ENCODE assay signal across 8 mouse cellular contexts in the genomic region with DNA sequence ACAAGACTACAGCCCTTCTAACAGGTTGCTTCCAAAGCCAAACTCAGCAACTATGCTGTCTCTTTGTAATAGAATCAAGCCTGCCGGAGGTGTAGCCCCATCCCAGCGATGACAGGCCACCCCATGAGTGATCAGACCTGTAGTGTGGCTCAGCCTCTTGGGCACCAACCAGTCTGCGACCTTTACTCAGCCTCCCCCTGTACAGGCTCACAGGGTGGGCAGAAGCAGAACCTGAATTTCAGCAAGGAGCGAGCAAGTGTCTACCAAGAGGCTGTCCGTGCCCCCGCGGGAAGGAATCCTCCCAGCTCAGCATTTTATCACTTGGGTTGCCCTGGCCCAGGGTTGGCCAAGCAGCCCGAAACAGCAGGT.
DNase-seq lines count a peak whose midpoint lies in the region; ATAC-seq and TF ChIP-seq lines count a peak whose summit lies in the region.

No protein-coding gene starts in this region.

- peaks cover 9% of the 10 kb centered on the region for H3K4me1 ChIP-seq in lung, embryonic 15.5 days
- H3K4me1 ChIP-seq in forebrain, embryonic 13.5 days = peaks cover 11% of the 10 kb centered on the region; the same call in 1 of the 2 replicates
- no peaks in the 10 kb centered on the region for H3K4me1 ChIP-seq in limb, embryonic 11.5 days (ENCODE audit: control insufficient read depth, insufficient read depth, low read length)
- peaks cover 11% of the 10 kb centered on the region for H3K4me1 ChIP-seq in neural tube, embryonic 15.5 days
- H3K4me1 ChIP-seq in thymus, adult 2 months (replicated peaks; ENCODE audit: control insufficient read depth, insufficient read depth, low read length) = peaks cover 12% of the 10 kb centered on the region

- H3K36me3 ChIP-seq in lung, embryonic 15.5 days = no peaks in the 10 kb centered on the region
- no peaks in the 10 kb centered on the region for H3K36me3 ChIP-seq in forebrain, embryonic 13.5 days (ENCODE audit: poor library complexity, severe bottlenecking)
- H3K36me3 ChIP-seq in limb, embryonic 11.5 days (ENCODE audit: control insufficient read depth, insufficient read depth, low read length) = no peaks in the 10 kb centered on the region
- no peaks in the 10 kb centered on the region for H3K36me3 ChIP-seq in neural tube, embryonic 15.5 days
- no peaks in the 10 kb centered on the region for H3K36me3 ChIP-seq in thymus, adult 2 months (ENCODE audit: control insufficient read depth, insufficient read depth, low read length)

- no peak for TF ChIP-seq POLR2A in thymus, adult 2 months (IDR thresholded peaks at IDR 0.05; ENCODE audit: control insufficient read depth, extremely low read depth, insufficient read depth, low read length, poor library complexity)

- H3K9me3 ChIP-seq in lung, embryonic 15.5 days = no peaks in the 10 kb centered on the region
- no peaks in the 10 kb centered on the region for H3K9me3 ChIP-seq in forebrain, embryonic 13.5 days (replicated peaks)
- no peaks in the 10 kb centered on the region for H3K9me3 ChIP-seq in limb, embryonic 11.5 days (ENCODE audit: control insufficient read depth, low read length)
- no peaks in the 10 kb centered on the region for H3K9me3 ChIP-seq in neural tube, embryonic 15.5 days (replicated peaks)

- peaks cover 23% of the 10 kb centered on the region for H3K27me3 ChIP-seq in lung, embryonic 15.5 days
- peaks cover 19% of the 10 kb centered on the region for H3K27me3 ChIP-seq in forebrain, embryonic 13.5 days
- H3K27me3 ChIP-seq in limb, embryonic 11.5 days (ENCODE audit: control insufficient read depth, insufficient read depth, low read length) = peaks cover 9% of the 10 kb centered on the region
- H3K27me3 ChIP-seq in neural tube, embryonic 15.5 days (replicated peaks) = peaks cover 12% of the 10 kb centered on the region; the same call in 1 of the 2 replicates
- no peaks in the 10 kb centered on the region for H3K27me3 ChIP-seq in thymus, adult 2 months (ENCODE audit: control insufficient read depth, insufficient read depth, low read length)

- H3K27ac ChIP-seq in lung, embryonic 15.5 days = no peak overlapping the region
- no peak overlapping the region for H3K27ac ChIP-seq in forebrain, embryonic 13.5 days
- H3K27ac ChIP-seq in limb, embryonic 11.5 days (replicated peaks; ENCODE audit: low read depth, low read length) = no peak overlapping the region
- H3K27ac ChIP-seq in neural tube, embryonic 15.5 days (replicated peaks) = no peak overlapping the region
- no peak overlapping the region for H3K27ac ChIP-seq in thymus, adult 2 months (ENCODE audit: control insufficient read depth, insufficient read depth, low read length)

- ATAC-seq in lung, embryonic 15.5 days (ENCODE audit: borderline replicate concordance, extremely low read depth, low FRiP score, low TSS enrichment) = 0 out of 2 replicates have a peak, but pooled peaks have one; percentile 8
- no peak for ATAC-seq in forebrain, embryonic 13.5 days
- ATAC-seq in limb, embryonic 11.5 days (ENCODE audit: insufficient number of reproducible peaks, low FRiP score, low TSS enrichment, low read depth) = no peak
- ATAC-seq in neural tube, embryonic 15.5 days (ENCODE audit: low FRiP score) = peak; percentile 43
- no peak for ATAC-seq in megakaryocyte progenitor cell, adult 5-6 weeks (replicated peaks; ENCODE audit: poor library complexity)

- peak overlapping the region; percentile 95 for H3K4me2 ChIP-seq in lung, embryonic 15.5 days
- peak overlapping the region; percentile 91 for H3K4me2 ChIP-seq in forebrain, embryonic 13.5 days
- peak overlapping the region; percentile 93 for H3K4me2 ChIP-seq in limb, embryonic 11.5 days (ENCODE audit: low read depth, severe bottlenecking)
- peak overlapping the region; percentile 92 for H3K4me2 ChIP-seq in neural tube, embryonic 15.5 days

- WGBS in lung, embryonic 15.5 days = 31% methylated on average over 8 of the region's 8 CpGs
- 27% methylated on average over 8 of the region's 8 CpGs for WGBS in forebrain, embryonic 13.5 days
- 26% methylated on average over 8 of the region's 8 CpGs for WGBS in limb, embryonic 11.5 days
- WGBS in neural tube, embryonic 15.5 days = 35% methylated on average over 8 of the region's 8 CpGs
- WGBS in thymus, adult 2 months = 68% methylated on average over 8 of the region's 8 CpGs

- peak overlapping the region; percentile 31; the same call in 1 of the 2 replicates for H3K9ac ChIP-seq in lung, embryonic 15.5 days
- peak overlapping the region; percentile 68 for H3K9ac ChIP-seq in forebrain, embryonic 13.5 days
- H3K9ac ChIP-seq in limb, embryonic 11.5 days (ENCODE audit: low read length) = peak overlapping the region; percentile 66
- peak overlapping the region; percentile 70 for H3K9ac ChIP-seq in neural tube, embryonic 15.5 days (replicated peaks)

- TF ChIP-seq CTCF in thymus, adult 2 months (IDR thresholded peaks at IDR 0.05; ENCODE audit: borderline replicate concordance, control insufficient read depth, extremely low read depth, insufficient read depth, low read length, poor library complexity) = no peak

- peak overlapping the region; percentile 44 for H3K4me3 ChIP-seq in lung, embryonic 15.5 days
- peak overlapping the region; percentile 50 for H3K4me3 ChIP-seq in forebrain, embryonic 13.5 days
- peak overlapping the region; percentile 47 for H3K4me3 ChIP-seq in limb, embryonic 11.5 days (ENCODE audit: low read depth, low read length)
- H3K4me3 ChIP-seq in neural tube, embryonic 15.5 days (replicated peaks) = peak overlapping the region; percentile 53
- no peak overlapping the region for H3K4me3 ChIP-seq in thymus, adult 2 months (ENCODE audit: control insufficient read depth, insufficient read depth, low read length)

- DNase-seq in lung, postnatal 14 days = no peak
- DNase-seq in limb, embryonic 11.5 days (ENCODE audit: low spot score) = no peak
- no peak for DNase-seq in thymus, adult 2 months
- no peak for DNase-seq in right cerebral cortex, postnatal 25 days

Comparison
In these comparisons a context has a peak if more than half of its experiments do, and no peak if none do; other contexts are left out.
1. ATAC-seq: peak in lung, embryonic 15.5 days (single experiment) and neural tube, embryonic 15.5 days (single experiment); none in forebrain, embryonic 13.5 days (single experiment), limb, embryonic 11.5 days (single experiment) and megakaryocyte progenitor cell, adult 5-6 weeks (single experiment).
2. Peak in every context shown above with its lines, with median percentiles within 50 percentile points of each other: H3K4me2 ChIP-seq and H3K9ac ChIP-seq.